Mouse (Mus musculus) layer of hippocampus, adult 9-10 months (tissue): ENCODE measurements at regions not wholly inside any gene's neighbourhood (a gene's known extent, or its start where the extent isn't known, plus 50 kb on each side); places are given as distances from the start of the nearest gene placed in this dataset.

ENCODE experiments used
- DNase-seq: peaks from one replicate; pipeline ENCODE4 v3.0.0; 2022; ENCODE audit warnings: low spot score

GRCm38 (mm10) chr3:5077956-5078355 is 672.6 kb upstream of the Gm8797 start:
- DNase-seq: no peak

GRCm38 (mm10) chr3:5086721-5087120 is 663.9 kb upstream of the Gm8797 start:
- no peak for DNase-seq

GRCm38 (mm10) chr3:5088867-5089266 is 661.7 kb upstream of the Gm8797 start:
- no peak for DNase-seq

GRCm38 (mm10) chr3:5089393-5090010 is 661.1 kb upstream of the Gm8797 start:
- DNase-seq: no peak

GRCm38 (mm10) chr3:5090108-5090869 is 660.3 kb upstream of the Gm8797 start:
- DNase-seq: peak; percentile 1

GRCm38 (mm10) chr3:5090987-5091386 is 659.6 kb upstream of the Gm8797 start:
- DNase-seq: no peak
